Comparison of ENCODE assay signal across 8 mouse cellular contexts in the genomic region with DNA sequence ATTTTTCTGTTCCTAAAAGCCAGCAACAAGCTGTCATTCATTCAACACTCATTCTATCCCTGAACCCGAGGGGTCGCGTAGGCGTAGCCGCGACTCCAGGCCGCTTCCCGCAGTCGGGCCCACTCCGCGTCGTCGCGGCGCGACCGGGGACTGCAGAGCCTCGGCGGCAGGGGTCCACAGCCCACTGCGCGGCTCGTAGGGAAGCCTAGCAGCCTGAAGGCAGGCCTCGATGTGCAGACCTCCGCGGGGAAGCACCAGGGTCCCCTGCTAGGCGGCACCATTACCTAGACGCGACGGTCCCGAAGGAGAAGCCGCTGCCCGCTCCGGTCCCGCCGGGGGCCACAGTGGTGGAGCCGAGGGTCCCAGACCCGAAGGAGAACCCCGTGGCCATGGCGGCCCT. TPM values are rescaled to one million over a fixed set of nuclear protein-coding genes. Genes with fewer than 3 reads are reported as not detected.
DNase-seq lines count a peak whose midpoint lies in the region; ATAC-seq lines count a peak whose summit lies in the region.

No protein-coding gene starts in this region.

- H3K9ac ChIP-seq in heart, embryonic 12.5 days = peak overlapping the region; percentile 91
- H3K9ac ChIP-seq in embryonic facial prominence, embryonic 11.5 days (replicated peaks; ENCODE audit: low read length) = peak overlapping the region; percentile 94
- peak overlapping the region; percentile 81 for H3K9ac ChIP-seq in neural tube, embryonic 13.5 days

- H3K27ac ChIP-seq in heart, embryonic 12.5 days (ENCODE audit: poor library complexity, severe bottlenecking) = peak overlapping the region; percentile 91
- H3K27ac ChIP-seq in embryonic facial prominence, embryonic 11.5 days (replicated peaks; ENCODE audit: low read depth, low read length) = peak overlapping the region; percentile 72
- peak overlapping the region; percentile 95 for H3K27ac ChIP-seq in limb, embryonic 10.5 days
- peak overlapping the region; percentile 96 for H3K27ac ChIP-seq in neural tube, embryonic 13.5 days (replicated peaks)

- no peaks in the 10 kb centered on the region for H3K9me3 ChIP-seq in heart, embryonic 12.5 days (replicated peaks)
- no peaks in the 10 kb centered on the region for H3K9me3 ChIP-seq in embryonic facial prominence, embryonic 11.5 days (replicated peaks; ENCODE audit: control insufficient read depth, low read length)
- H3K9me3 ChIP-seq in limb, embryonic 10.5 days (replicated peaks) = no peaks in the 10 kb centered on the region
- no peaks in the 10 kb centered on the region for H3K9me3 ChIP-seq in neural tube, embryonic 13.5 days

- H3K4me1 ChIP-seq in heart, embryonic 12.5 days (replicated peaks) = peaks cover 18% of the 10 kb centered on the region
- no peaks in the 10 kb centered on the region for H3K4me1 ChIP-seq in embryonic facial prominence, embryonic 11.5 days (ENCODE audit: control insufficient read depth, insufficient read depth, low read length)
- H3K4me1 ChIP-seq in limb, embryonic 10.5 days = peaks cover 20% of the 10 kb centered on the region
- peaks cover 32% of the 10 kb centered on the region for H3K4me1 ChIP-seq in neural tube, embryonic 13.5 days (replicated peaks)

- WGBS in heart, embryonic 12.5 days = under 1% methylated on average over 39 of the region's 39 CpGs
- 0% methylated on average over 39 of the region's 39 CpGs for WGBS in embryonic facial prominence, embryonic 11.5 days
- under 1% methylated on average over 39 of the region's 39 CpGs for WGBS in limb, embryonic 10.5 days
- WGBS in neural tube, embryonic 13.5 days = under 1% methylated on average over 39 of the region's 39 CpGs

- peak overlapping the region; percentile 80 for H3K4me2 ChIP-seq in heart, embryonic 12.5 days
- peak overlapping the region; percentile 51 for H3K4me2 ChIP-seq in embryonic facial prominence, embryonic 11.5 days (ENCODE audit: low read depth, low read length)
- peak overlapping the region; percentile 88 for H3K4me2 ChIP-seq in neural tube, embryonic 13.5 days

- peak; percentile 71 for ATAC-seq in heart, embryonic 12.5 days (ENCODE audit: insufficient number of reproducible peaks, low FRiP score)
- ATAC-seq in embryonic facial prominence, embryonic 11.5 days (replicated peaks; ENCODE audit: insufficient number of reproducible peaks, low FRiP score, low TSS enrichment, low read depth) = peak; percentile 70
- ATAC-seq in neural tube, embryonic 13.5 days (ENCODE audit: low read depth) = peak; percentile 82

- H3K27me3 ChIP-seq in heart, embryonic 12.5 days (replicated peaks) = no peaks in the 10 kb centered on the region
- no peaks in the 10 kb centered on the region for H3K27me3 ChIP-seq in embryonic facial prominence, embryonic 11.5 days (ENCODE audit: control insufficient read depth, insufficient read depth, low read length)
- H3K27me3 ChIP-seq in limb, embryonic 10.5 days (ENCODE audit: low read depth, poor library complexity, severe bottlenecking) = no peaks in the 10 kb centered on the region
- no peaks in the 10 kb centered on the region for H3K27me3 ChIP-seq in neural tube, embryonic 13.5 days

- H3K4me3 ChIP-seq in heart, embryonic 12.5 days = peak overlapping the region; percentile 79
- H3K4me3 ChIP-seq in embryonic facial prominence, embryonic 11.5 days (ENCODE audit: low read depth, low read length) = peak overlapping the region; percentile 93
- peak overlapping the region; percentile 96 for H3K4me3 ChIP-seq in limb, embryonic 10.5 days
- peak overlapping the region; percentile 88 for H3K4me3 ChIP-seq in neural tube, embryonic 13.5 days

- DNase-seq in heart, adult 9 months (ENCODE audit: low spot score in 2 of 2) = no peak
- peak; percentile 69 for DNase-seq in CD4-positive, CD25-positive, alpha-beta regulatory T cell, adult 2 months (ENCODE audit: low read depth, low spot score)
- DNase-seq in embryonic facial prominence, embryonic 11.5 days (ENCODE audit: low spot score) = peak; percentile 64
- DNase-seq in limb, embryonic 10.5 days (ENCODE audit: low spot score) = no peak
- DNase-seq in adrenal gland, adult 8-10 months = no peak
- no peak for DNase-seq in lung, postnatal 10 days

- no peaks in the 10 kb centered on the region for H3K36me3 ChIP-seq in heart, embryonic 12.5 days
- H3K36me3 ChIP-seq in embryonic facial prominence, embryonic 11.5 days (replicated peaks; ENCODE audit: control insufficient read depth, insufficient read depth, low read depth, low read length) = no peaks in the 10 kb centered on the region
- peaks cover 6% of the 10 kb centered on the region for H3K36me3 ChIP-seq in limb, embryonic 10.5 days
- H3K36me3 ChIP-seq in neural tube, embryonic 13.5 days = 0 out of 2 replicates have a peak, but pooled peaks cover 3% of the 10 kb centered on the region

RNA-seq across cellular contexts. Expression of a gene that starts 0.4 kb away (rescaled TPM):
- polyA plus RNA-seq in heart, embryonic 12.5 days (2016; fragmentation: Nextera tagmentation; extraction: Ambion mirVana) = not detected in 2 replicates
- not detected in 2 replicates for polyA plus RNA-seq in embryonic facial prominence, embryonic 11.5 days (2014; fragmentation: Nextera tagmentation; extraction: Ambion mirVana)
- not detected in 2 replicates for polyA plus RNA-seq in limb, embryonic 10.5 days (2016; fragmentation: Nextera tagmentation; extraction: Ambion mirVana)
- 0.29 TPM in 1 of 2 replicates, not detected in the other for polyA plus RNA-seq in neural tube, embryonic 13.5 days (2015; fragmentation: Nextera tagmentation; extraction: Ambion mirVana)
- total RNA-seq in adrenal gland, adult 8-10 months (2022) = under 1 TPM in 1 of 4 experiments, not detected in 3; 0.12 TPM

RNA-seq across cellular contexts. Expression of a gene that starts 0.4 kb away (rescaled TPM):
- polyA plus RNA-seq in heart, embryonic 12.5 days (2016; fragmentation: Nextera tagmentation; extraction: Ambion mirVana) = 52.5 and 53.8 TPM in 2 replicates
- polyA plus RNA-seq in embryonic facial prominence, embryonic 11.5 days (2014; fragmentation: Nextera tagmentation; extraction: Ambion mirVana) = 80.5 and 81.4 TPM in 2 replicates
- 53.6 and 60.0 TPM in 2 replicates for polyA plus RNA-seq in limb, embryonic 10.5 days (2016; fragmentation: Nextera tagmentation; extraction: Ambion mirVana)
- 51.7 and 55.5 TPM in 2 replicates for polyA plus RNA-seq in neural tube, embryonic 13.5 days (2015; fragmentation: Nextera tagmentation; extraction: Ambion mirVana)
- 10 to 100 TPM; 33.5 to 38.4 (median 36.6) TPM for total RNA-seq in adrenal gland, adult 8-10 months (2022)

RNA-seq across cellular contexts. Expression of a gene that starts 14.1 kb away (rescaled TPM):
- polyA plus RNA-seq in heart, embryonic 12.5 days (2016; fragmentation: Nextera tagmentation; extraction: Ambion mirVana) = 30.5 and 31.1 TPM in 2 replicates
- polyA plus RNA-seq in embryonic facial prominence, embryonic 11.5 days (2014; fragmentation: Nextera tagmentation; extraction: Ambion mirVana) = 39.3 and 39.5 TPM in 2 replicates
- 16.7 and 20.9 TPM in 2 replicates for polyA plus RNA-seq in limb, embryonic 10.5 days (2016; fragmentation: Nextera tagmentation; extraction: Ambion mirVana)
- 65.0 and 68.2 TPM in 2 replicates for polyA plus RNA-seq in neural tube, embryonic 13.5 days (2015; fragmentation: Nextera tagmentation; extraction: Ambion mirVana)
- total RNA-seq in adrenal gland, adult 8-10 months (2022) = 10 to 100 TPM; 47.6 to 66.7 (median 59.9) TPM

RNA-seq across cellular contexts. Expression of a gene that starts 53.9 kb away (rescaled TPM):
- 10.8 and 13.0 TPM in 2 replicates for polyA plus RNA-seq in heart, embryonic 12.5 days (2016; fragmentation: Nextera tagmentation; extraction: Ambion mirVana)
- polyA plus RNA-seq in embryonic facial prominence, embryonic 11.5 days (2014; fragmentation: Nextera tagmentation; extraction: Ambion mirVana) = 4.2 and 5.9 TPM in 2 replicates
- polyA plus RNA-seq in limb, embryonic 10.5 days (2016; fragmentation: Nextera tagmentation; extraction: Ambion mirVana) = 0.64 and 2.8 TPM in 2 replicates
- polyA plus RNA-seq in neural tube, embryonic 13.5 days (2015; fragmentation: Nextera tagmentation; extraction: Ambion mirVana) = 32.7 and 36.6 TPM in 2 replicates
- 1 to 10 TPM; 1.1 to 4.7 (median 2.3) TPM for total RNA-seq in adrenal gland, adult 8-10 months (2022)

Comparison
In these comparisons a context has a peak if more than half of its experiments do, and no peak if none do; other contexts are left out.
1. DNase-seq: peak in CD4-positive, CD25-positive, alpha-beta regulatory T cell, adult 2 months (single experiment) and embryonic facial prominence, embryonic 11.5 days (single experiment); none in heart, adult 9 months (0 of 2), limb, embryonic 10.5 days (single experiment), adrenal gland, adult 8-10 months (single experiment) and lung, postnatal 10 days (single experiment).
2. Peak in every context shown above with its lines, with median percentiles within 50 percentile points of each other: ATAC-seq, H3K27ac ChIP-seq, H3K4me2 ChIP-seq, H3K4me3 ChIP-seq and H3K9ac ChIP-seq.